Mouse (Mus musculus) olfactory bulb, adult 2 months (tissue): ENCODE results near the gene Ggt5.

Experiments used
- CTCF ChIP-seq: fragments of 200-500 bp; IDR thresholded peaks from 2 replicates; pipeline ENCODE4 v1.5.1; 2012; ENCODE audit warnings: low read depth, mild to moderate bottlenecking, low read length, moderate library complexity; ENCODE audit not compliant: insufficient read depth
- POLR2A ChIP-seq: fragments of 200-500 bp; IDR thresholded peaks from 2 replicates; pipeline ENCODE4 v1.6.1; 2012; ENCODE audit warnings: mild to moderate bottlenecking, low read depth, low read length, moderate library complexity; ENCODE audit not compliant: insufficient read depth

DNA sequence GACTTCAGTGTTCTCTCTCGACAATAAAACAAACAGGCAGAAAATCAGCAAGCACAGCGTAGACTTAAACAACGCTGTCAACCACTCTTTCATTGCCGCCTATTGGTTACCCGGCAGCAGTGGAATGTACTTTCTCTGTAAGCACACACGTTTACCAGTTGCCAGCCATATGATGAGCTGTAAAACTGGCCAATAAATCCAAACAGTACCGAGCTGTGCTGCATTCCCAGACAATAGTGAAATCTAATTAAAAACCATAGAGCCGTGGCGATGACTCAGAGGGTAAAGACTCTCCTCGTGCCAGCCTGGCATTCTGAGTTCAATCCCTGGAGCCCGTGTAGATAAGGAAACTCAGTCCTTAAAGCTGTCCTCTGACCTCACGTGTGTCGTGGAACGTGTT is 40.7 kb upstream of the Ggt5 start:
- TF ChIP-seq CTCF (no peak), POLR2A (no peak)
